Mouse (Mus musculus): Measurements from ENCODE around the gene Slc37a1.

DNA sequence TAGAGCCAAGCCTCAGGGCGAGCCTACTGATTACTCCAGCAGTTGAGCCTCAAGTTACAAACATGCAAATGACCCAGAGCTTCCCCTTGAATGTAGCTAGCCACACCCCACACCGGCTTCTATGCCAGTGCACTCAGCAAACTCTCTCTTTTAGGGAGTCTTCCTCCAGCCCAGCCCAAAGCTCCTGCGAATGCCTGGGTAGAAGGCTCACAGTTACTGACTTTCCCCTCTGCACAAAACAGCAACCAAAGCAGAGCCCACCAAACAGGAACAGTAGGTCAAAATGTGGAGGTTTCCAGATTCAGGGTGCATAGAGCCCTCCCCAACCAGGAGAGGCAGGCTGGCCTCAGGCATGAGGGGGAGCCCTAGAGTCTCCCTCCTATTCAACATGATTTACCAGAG is 21.4 kb upstream of the Slc37a1 start:
- no peak for TF ChIP-seq JUND (conservative IDR thresholded peaks at IDR 0.05; ENCODE audit: low read depth, low read length)
- no peak for TF ChIP-seq EP300 (IDR thresholded peaks at IDR 0.05; ENCODE audit: low read length)
- TF ChIP-seq ZC3H11A (IDR thresholded peaks at IDR 0.05; ENCODE audit: low read depth, low read length) = no peak
- no peak for TF ChIP-seq ETS1 (conservative IDR thresholded peaks at IDR 0.05; ENCODE audit: low read depth, low read length)
- TF ChIP-seq CTCF (conservative IDR thresholded peaks at IDR 0.05 in 1 of 2, IDR thresholded peaks at IDR 0.05 in 1 of 2; ENCODE audit: low read depth in 2 of 2, low read length in 2 of 2) = no peak
- TF ChIP-seq POLR2AphosphoS2 (IDR thresholded peaks at IDR 0.05; ENCODE audit: low read depth, low read length) = no peak
- no peak for TF ChIP-seq SIN3A (IDR thresholded peaks at IDR 0.05; ENCODE audit: low read length)
- no peak for TF ChIP-seq ZNF384 (IDR thresholded peaks at IDR 0.05; ENCODE audit: low read depth, low read length)
- TF ChIP-seq POLR2A (IDR thresholded peaks at IDR 0.05; ENCODE audit: low read depth, low read length) = no peak
